Mouse (Mus musculus) heart, adult 9 months (tissue): ENCODE results near the gene Slc43a2.
"Not testable (repeated sequence)": the region's sequence is repeated elsewhere in the genome, so short reads cannot be mapped to it uniquely, and the experiment has no call there.

Experiments used
- DNase-seq, 2 experiments: peaks; one replicate each; pipeline ENCODE4 v3.0.0; 2022; ENCODE audit warnings: low spot score in 2 of 2

Slc43a2 gene

DNA sequence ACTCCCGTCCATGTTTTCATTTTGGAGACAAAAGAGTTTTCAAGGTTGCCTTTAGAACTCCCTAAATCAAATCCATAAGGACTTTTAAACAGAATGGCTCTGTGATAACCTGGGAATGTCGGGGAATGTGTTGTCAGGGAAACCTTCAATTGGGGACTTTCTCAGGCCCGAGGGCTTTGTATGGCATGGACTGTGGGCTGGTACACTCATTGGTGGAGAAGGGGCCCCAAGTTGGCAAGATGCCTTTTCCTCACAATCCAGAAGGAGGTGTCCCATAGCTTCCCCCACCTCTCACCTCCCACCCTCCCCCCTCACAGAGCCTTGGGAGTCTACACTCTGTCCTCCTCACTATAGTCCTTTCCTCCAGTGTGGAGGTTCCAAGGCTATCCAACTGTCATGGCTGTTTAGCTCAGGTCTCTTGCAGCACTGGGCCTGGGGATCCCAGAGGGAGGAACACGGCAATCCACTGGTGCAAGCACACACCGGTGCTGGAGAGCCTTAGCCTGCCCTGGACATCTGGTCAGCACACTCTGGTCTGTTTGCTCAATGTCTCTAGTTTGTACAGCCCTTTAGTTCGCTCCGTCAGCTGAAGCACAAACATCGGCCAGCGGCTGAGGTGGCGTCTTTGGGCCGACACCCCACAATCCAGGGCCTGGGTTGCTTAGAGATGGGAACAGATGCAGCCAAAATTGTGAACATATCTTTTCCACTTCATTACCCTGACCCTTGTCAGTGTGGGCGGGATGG, 18.9 kb downstream of the Slc43a2 start:
- DNase-seq: peak; percentile 66 to 76

DNA sequence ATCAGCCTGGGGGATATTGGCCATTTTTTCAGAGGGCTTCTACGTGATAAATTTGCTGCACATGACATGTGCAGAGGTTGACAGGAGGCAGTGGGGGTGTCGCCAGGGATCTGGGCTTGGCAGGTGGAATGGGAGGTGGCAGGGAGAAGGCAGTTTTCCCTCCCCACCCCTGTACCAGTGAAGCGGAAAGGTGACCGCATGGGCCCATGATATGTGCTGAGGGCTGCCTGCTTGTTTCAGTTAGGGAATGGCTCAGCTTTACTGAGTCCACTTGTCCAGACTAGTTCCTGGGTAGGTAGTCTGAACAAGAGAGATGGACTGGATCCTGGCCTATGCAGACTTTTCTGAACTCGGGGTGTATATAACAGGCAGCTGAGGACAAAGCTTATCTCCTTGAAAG, 19.8 kb downstream of the Slc43a2 start:
- DNase-seq: no peak

DNA sequence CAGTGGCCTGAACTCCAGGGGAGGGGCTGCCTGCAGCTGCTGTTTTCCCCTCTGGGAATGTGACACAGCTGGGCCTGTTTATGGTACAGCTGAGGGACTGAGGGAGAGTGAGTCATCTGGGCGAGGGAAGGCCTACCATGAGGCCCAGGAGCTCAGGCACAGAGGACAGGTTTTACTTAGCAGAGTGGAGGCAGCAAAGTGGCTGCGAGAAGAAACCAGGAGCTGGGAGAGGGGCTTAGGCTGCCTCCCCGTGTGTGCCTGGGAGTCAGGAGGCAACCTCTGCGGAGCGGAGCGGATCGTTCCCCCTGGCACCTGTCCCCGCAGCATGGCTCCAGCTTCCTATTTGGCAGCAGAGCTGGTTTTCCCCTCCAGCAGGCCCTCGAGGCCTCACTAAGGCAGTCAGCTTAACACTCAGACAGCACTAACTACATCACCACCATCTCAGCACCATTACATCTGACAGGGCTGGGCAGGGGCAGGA, 20.5 kb downstream of the Slc43a2 start:
- DNase-seq: peak; percentile 81 to 82

DNA sequence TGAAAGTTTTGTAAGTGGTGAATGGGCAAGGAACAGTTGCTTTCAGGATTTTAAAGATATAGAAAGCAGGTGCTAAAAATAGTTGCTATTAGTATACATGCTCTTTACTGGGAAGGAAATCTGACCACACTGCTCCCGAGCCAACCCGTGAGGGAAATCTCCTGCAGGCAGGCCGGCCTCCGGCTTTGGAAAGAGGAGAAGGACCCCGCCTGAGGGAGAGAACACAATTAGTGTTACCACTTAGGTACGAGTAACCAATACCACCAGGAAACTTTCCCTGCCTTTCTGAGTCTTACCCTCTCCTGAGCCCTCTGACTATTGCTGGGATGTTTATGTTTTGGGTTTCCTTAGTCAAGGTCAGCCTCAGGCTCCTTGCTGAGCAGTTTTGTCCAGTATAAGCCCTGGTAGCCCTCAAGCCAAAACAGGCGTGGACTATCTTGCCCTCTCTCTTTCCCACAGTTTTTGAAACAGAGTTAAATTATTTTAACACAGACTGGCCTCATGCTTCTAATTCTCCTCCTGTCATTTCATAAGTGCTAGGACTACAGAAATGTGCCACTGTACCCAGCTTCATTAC, 21.5 kb downstream of the Slc43a2 start:
- DNase-seq: no peak

DNA sequence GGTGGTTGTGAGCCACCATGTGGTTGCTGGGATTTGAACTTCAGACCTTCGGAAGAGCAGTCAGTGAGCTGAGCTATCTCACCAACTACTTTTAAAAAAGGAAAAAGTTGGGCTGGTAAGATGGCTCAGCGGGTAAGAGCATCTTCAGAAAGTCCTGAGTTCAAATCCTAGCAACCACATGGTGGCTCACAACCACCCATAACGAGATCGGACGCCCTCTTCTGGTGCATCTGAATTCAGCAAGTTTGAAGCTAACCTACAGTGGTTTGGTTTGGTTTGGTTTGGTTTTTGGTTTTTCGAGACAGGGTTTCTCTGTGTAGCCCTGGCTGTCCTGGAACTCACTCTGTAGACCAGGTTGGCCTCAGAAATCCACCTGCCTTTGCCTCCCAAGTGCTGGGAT, 24.5 kb downstream of the Slc43a2 start:
- DNase-seq: not testable (repeated sequence)

DNA sequence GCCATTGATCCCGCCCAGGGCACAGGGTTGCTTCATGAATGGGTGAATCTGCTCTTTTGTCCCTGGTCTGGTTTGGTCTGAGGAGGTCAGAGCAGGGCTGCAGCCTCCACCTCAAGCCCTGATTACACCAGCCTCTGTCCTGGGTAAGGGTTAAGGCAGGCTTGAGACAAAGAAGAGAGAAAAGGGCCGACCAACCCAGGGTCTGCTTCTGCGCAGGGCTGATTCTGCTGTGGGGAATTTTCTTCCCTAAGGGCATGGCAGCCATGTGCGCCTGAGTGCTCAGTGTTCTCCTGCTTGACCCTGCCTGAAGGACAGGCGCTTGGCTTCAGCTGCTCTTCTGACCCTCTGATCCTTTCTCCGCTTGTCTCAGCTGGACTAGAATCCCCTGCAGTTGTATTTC, 25.6 kb downstream of the Slc43a2 start:
- no peak for DNase-seq

DNA sequence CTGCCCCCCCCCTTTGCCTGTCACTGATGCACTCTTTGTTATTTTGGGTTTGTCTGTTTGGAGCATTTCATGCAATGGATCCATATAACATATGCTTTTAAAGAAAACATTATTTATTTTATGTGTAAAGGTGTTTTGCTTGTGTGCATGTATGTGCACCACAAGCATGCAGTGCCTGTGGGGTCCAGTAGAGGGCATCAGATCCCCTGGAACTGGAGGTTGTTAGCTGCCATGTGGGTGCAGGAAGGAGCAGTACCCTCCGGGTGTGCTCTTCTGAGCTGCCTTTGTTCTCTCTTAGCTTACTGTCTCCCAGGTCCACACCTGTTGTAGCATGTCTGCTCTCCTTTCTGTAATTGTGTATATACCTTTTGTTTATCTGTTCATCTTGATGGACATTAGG, 26.6 kb downstream of the Slc43a2 start:
- no peak for DNase-seq

DNA sequence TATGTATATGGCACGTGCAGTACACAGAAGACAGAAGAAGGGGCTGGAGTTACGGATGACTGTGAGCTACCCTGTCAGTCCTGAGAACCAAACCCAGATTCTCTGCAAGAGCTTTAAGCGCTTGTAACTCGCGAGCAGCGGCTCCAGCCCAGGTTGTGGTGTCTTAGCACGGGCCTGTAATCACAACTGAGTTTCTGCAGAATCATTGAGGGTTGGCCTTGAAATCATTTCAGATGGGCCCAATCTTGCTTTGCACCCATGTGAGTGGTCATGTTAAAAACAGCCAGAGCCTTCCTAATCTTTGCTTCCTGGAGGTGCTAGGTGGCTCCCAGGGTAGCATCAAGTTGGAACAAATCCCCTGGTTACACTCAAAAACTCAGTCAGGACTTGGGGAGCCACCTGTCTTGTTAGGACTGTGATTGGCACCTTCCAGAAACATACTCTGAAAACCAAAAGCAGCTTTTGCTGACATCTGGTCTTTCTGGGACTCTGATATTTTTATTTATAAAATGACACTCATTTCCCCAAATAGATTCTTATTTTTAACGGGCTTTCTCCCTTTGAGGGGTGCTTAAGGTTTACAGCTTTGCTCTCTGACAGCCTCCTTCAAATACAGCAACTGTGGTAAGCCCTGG, 28.5 kb downstream of the Slc43a2 start:
- DNase-seq: no peak

DNA sequence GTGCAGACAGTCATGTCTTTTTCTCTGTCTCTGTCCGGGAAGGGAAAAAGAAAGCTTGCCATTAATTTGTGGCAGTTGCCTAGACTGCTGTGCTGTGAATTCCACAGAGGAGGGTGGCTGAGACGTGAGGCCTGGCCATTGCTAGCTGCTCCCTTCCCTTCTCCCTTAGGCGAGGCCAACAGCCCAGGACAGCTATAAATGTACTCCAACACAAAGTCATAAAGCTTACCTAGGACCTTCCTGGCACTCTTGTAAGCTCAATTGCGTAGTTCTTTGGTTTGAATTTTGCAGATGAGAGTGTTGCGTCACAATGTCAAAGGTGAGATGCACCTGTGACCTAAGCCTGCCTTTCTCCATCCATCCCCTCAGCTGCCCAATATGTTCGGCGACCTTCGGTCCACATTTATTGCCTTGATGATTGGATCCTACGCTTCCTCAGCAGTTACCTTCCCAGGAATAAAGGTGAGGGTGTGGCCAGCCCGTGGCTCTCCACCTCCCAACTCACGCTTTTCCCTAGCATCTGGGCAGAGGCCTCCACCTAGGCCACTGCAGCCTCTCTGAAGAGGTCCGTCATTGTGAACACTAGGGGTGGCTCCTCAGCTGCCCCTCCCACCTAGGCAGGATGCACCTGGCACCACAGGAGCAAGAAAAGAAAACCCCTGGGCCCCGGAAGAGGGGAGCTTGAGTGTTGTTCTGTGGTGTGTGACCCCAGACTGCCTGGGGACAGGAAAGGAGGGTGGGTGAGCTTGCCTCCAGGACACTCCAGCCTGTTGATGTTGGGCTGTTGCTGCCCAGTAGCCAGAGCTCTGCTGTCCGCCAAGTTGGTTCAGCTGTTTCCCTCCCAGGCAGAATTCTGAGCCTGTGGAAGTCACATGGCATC, 29.3 kb downstream of the Slc43a2 start:
- no peak for DNase-seq

DNA sequence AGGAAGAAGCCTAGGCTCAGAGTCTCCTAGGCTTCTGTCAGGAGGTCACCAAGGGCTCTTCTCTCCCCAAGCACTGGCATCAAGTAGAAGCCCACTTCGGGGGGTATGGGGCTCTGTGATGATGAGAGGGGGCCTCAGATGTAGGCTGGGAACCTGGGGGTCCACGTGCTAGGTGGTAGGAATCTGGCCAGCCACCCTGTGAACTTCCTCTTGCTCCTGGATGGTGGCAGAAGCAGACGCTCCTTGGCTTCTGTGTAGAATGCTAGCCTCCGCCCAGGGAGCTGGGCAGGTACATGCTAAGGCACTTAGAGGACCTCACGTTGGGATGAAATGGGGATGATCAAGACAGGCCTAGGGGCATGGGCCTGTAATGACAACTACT, 29.9 kb downstream of the Slc43a2 start:
- DNase-seq: no peak

DNA sequence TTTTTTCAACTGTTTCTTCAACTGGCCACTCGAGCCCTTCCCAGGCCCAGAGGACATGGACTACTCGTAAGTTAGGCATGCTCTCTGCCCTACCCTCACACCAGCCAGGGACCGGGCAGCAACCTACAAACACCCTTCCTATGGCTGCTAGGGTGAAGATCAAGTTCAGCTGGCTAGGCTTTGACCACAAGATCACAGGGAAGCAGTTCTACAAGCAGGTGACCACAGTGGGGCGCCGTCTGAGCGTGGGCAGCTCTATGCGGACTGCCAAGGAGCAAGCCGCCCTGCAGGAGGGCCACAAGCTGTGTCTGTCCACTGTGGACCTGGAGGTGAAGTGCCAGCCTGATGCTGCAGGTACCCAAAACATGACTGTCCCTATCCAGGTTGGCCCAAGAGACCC, 31.3 kb downstream of the Slc43a2 start:
- DNase-seq: no peak

DNA sequence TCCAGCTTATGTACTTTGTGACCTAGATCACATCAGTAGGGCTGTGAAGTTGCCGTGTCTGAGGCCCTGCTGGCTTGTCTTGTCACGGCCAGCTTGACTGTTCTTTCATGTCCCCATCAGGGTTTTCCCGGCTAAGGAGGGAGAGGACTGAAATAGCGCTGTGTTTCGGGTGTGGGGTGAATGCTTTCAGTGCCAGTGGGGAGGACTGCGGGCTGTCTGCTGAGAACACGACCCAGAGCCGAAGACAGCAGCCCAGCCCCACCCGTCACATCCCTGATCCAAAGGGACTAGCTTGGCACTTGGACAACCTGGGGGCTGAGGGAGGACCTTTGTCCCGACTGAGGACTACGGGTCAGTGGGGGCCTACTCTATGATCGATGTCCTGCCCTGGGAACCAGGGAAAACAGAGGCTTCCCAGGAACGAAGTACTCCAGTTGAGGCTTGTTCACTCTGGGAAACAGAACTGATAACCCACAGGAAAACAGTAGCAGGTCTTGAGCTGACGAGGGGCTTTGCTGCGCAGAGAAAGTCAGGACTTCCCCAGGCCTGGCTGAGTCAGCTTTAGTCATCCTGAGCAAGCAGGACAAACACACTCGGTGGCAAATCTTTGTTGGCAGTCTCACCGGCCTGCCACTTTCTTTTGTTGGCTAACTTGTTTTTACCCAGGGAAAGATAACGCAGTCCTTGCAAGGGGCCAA, 32.5 kb downstream of the Slc43a2 start:
- peak; percentile 58 to 68 for DNase-seq

DNA sequence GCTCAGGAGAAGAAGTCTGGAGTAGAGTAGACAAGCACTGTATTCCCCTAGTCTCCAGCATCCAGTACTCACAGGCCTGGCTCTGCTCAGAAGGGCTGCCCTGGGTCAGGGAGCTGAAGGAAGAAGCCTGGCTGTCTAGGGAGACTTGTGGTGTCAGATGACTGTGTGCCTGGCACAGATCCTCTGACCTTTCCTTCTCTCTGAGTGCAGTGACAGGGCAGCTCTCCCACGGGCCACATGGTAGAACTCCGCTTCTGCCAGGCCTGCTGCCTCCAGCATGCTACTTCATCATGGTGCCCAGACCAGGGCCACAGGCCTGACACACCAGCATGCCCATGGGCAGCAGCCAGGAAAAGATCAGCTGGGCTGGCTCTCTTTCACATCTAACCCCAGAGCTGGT, 34.4 kb downstream of the Slc43a2 start:
- DNase-seq: peak; percentile 82 to 86

DNA sequence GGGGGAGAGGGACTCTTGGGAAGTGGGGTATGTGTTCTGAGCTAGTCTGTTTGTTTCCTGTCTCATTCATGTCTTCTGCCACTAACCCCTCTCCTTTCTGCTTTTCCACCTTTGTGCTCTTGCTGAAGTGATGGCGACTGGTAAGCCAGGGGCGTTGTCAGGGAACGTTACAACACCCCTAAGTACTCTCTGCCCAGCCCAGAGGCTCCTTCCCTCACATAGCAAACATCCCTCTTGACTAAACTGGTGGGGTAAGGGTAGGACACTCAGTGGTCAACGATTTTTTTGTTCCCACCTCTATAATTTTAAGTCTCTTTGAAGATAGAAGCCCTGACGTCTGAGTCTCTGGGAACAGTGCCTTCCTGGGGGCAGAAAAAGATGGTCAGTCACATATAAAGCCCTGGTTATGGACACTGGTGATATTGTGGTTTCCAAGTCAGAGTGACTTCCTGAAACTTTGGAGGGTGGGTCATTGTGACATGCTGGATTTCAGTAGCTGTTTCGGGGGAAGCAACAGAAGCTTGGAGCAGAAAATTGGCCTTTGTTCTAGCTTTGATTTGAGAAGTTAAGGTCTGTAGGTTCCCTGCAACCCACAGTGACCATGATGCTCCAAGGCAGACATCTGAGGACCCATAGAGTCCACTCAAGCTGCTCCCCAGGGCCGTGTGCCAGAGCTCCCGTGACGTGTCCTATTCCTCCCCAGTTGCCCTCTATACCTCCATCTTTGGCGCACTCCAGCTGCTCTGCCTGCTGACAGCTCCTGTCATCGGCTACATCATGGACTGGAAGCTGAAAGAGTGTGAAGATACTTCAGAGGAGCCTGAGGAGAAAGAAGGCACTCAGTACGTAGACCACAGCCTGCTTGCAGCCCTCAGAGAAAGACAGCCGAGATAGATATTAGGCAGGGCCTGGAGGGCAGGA, 35.0 kb downstream of the Slc43a2 start:
- DNase-seq: peak in 1 of 2 experiments; percentile 26

DNA sequence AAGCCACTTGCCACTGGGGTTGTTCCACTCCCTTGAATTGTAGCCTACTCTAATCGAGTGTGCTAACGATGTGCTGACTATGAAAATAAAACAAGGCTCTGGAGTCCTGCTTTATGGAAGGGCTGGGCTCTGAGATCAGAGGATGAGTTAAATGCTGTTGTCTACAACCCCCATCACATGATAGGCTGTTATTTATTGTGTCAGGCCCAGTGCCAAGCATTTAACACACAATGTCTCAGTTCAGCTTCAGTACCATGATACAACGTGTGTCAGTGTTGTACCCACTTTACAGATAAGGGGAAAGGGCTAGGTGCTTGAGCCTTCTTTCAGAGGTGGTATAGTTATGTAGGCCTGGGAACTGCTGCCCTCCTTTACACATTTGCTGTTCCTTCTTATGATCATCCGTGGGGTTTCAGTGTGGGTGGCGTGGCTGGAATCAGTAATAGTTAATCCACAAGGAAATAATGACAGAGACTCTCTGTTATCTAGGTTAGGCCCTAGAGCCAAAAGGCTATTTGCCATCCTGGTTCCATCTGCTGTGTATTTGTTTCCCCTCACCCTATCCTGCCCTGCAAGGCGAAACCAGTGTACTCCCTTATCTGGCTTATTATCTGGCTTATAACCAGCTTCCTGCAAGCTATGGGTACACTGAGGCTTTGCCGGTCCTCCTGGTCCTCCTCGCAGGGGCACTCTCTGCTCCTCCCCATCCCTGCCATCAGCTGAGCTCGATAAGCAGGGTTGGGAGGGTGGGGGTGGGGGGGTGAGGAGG, 36.0 kb downstream of the Slc43a2 start:
- no peak for DNase-seq

DNA sequence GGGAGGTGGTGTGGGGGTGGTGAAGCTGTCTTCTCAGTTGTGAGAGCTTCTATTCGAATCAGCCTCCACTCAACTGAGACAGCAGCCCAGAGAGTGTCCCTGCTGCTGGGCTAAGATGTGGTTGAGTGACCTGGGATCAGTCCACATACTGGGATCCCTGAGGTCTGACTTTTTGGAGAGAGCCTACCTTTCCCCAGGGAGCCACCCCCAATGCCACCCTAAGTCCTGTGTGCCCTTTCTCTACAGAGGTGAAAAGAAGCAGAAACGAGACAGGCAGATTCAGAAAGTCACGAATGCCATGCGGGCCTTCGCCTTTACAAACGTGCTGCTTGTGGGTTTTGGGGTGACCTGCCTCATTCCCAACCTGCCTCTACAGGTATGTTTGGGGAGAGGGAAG, 36.6 kb downstream of the Slc43a2 start:
- DNase-seq: no peak

DNA sequence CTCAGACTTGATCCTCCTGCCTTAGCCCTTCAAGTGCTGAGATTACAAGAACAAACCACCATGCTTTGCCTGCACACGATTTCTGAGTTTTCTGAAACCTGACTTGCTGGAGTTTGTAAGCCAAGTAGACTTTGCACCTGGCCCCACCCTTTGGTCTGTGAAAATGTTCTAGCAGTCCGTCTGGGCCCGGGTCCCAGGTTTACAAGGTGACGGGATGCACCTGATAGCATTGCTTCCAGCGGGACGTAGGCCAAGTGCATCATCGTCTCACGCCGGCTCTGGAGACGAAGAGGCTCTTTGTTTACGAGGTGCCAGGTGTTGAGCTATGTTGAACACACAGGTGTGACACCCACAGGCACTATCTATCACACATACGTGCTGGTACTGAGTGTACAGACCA, 37.5 kb downstream of the Slc43a2 start:
- DNase-seq: no peak

DNA sequence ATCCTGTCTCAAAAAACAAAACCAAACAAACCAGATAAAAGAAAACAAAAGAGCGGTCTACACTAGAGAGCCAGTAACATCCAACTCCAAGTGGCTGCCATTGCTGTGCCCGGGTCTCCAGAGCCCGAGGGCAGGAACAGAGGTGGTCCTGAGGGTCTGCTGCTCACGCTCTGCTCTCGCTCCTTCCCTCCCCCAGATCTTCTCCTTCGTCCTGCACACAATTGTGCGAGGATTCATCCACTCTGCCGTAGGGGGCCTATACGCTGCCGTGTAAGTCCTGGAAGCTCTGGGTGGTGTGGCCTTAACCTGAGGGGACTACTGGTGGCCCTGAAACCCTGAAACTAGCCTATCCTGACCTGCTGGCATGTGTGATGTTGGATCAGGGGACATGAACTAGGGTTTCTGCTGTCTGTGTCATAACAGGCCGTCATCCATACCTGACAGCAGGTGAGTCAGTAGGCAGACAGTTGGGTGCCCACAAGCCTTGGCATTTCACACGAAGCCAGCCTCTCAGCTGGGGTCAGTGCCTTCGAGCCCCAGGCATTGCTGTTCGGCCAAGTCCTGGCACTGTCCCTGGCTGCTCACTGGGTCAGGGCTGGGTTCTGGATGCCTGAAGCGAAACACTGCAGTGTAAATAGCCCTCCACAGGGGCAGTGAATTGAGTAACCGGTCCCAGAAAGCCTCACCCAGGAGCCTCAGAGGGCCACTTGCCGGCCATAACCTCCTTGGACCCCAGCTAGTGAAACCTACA, 39.1 kb downstream of the Slc43a2 start:
- DNase-seq: no peak
